Mouse (Mus musculus) cerebellum, adult 9-11 months (tissue): ENCODE results near the gene Dhrs1.

Source experiments
- DNase-seq: peaks from one replicate; pipeline ENCODE4 v3.0.0; 2022

Dhrs1 gene

DNA sequence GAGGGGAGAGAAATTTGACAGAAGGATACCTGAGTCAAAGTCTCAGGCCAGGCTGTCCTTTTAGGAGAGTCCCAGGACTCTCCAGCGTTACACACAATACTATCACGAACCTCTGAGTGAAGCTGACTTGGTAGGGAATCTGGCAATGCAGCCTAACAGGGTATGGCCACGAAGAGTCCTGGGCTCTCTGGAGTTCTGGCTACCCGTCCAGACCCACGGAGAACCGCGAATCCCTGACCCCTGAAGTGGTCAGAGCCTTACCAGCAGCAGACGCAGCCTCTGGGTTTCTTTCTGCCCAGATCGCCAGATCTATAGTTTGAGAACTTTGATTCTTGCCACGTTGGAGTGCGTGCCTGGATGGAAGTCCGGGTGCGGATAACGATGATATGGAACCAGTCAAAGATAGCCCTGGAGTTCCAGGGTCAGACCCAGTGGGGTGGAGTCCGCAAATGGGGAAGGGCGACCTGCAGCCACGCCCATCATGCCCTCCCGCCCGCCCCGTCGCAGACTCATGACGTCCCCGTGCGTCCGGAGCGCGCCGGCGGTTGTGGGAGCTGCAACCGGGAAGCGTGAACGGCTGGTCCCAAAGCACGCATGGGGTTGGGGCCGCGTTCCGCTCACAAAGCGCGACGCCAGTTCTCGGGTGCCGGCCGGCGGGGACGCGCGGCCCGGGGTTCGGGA lies at the start of gene Dhrs1, which contains the start of gene Nop9:
TSS of gene Dhrs1 (minus strand) at position 511 of the 681 bp plus-strand sequence.
TSS of gene Nop9 (plus strand) at position 514 of the 681 bp plus-strand sequence.
- peak; percentile 84 for DNase-seq

DNA sequence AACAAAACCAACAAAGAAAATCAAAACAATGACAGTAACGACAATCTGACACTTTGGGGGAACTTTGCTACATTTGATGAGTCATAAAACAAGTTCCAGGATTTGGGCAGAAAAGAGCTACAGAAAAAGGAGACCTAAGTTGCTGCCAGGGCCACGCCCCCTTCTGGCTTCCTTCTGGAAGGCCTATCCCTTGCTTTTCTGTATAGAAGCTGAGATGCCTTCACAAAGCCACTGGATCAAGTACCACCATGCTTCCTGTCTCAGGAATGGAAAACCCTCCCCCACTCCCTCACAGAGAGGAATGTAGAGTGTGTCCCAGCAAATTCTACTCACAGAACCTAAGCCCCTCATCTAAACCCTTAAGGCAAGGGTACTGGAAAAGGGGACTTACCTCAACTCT lies 48.5 kb upstream of the Dhrs1 start:
- DNase-seq, result no peak

DNA sequence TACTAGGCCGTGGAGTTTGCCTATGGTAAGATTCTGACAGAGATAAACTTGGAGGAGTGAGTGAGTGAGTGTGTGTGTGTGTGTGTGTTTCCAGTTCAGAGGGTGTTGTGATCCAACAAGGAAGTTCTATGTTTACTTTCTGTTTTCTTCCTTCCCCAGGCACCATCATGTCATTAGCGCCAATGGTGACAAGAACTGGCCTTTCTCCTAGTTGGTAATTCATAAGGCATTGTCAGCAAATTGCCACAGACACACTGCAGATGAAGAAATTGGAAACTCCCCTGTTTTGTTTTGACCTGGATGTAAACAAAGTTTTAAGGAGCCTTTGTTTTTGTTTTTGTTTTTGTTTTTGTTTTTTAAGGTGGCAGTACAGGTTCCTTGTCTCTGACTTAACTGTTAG lies 48.0 kb upstream of the Dhrs1 start:
- no peak for DNase-seq

DNA sequence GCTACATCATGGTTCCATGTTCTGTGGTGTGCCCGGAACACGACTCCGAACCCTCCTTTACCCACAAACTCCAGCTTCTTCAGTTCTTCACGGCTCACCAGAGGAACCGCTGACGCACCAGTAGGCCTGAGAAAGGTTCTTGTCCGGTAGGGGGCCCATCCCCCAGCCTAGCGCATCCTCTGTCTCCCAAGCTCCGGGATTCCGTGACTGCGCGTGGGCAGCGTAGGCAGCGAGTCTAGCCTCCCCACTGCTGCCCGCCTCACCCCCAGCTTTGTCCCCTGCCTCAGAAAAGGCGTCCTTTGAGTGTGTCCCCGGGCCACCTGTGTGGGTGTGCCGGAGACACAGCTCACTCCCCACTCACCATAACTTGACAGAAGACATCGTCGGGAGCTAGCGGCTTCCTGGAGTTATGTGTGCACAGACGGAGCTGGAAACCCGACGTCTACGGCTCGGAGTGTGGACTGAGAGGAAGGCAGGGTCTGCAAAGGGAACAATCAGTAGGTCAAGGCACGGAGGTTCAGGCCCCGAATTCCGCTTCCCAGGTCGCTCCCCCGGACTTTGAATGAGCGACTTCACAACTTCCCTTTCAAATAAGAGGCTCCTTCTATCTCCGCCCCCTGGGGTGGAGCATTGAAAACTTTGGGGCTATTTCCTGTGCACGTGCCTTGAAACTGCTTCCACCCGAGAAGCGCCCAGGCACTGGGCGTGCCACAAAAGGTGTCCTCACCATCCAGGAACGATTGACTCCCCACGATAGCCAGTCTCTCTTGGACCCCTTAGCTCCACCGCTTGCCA lies 43.0 kb upstream of the Dhrs1 start, which contains the start of gene Ripk3:
TSS of gene Ripk3 (minus strand) at position 610 of the 795 bp plus-strand sequence.
- DNase-seq, result no peak

DNA sequence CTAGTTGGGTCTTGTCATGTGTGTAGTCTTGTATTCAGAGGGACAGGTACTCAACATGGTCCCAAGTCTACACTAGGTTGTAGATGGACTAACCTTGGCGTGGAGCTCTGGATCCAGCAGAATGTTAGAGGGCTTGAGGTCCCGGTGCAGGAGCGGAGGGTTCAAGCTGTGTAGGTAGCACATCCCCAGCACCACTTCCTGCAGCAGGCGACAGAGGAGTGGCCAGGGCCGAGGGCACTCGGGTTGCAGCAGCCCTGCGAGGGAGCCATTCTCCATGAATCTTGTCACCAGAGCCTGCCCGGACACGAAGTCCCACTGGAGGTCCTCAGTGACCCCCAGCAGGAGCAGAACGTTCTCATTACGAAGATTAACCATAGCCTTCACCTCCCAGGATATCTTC lies 42.2 kb upstream of the Dhrs1 start:
- DNase-seq, result no peak

DNA sequence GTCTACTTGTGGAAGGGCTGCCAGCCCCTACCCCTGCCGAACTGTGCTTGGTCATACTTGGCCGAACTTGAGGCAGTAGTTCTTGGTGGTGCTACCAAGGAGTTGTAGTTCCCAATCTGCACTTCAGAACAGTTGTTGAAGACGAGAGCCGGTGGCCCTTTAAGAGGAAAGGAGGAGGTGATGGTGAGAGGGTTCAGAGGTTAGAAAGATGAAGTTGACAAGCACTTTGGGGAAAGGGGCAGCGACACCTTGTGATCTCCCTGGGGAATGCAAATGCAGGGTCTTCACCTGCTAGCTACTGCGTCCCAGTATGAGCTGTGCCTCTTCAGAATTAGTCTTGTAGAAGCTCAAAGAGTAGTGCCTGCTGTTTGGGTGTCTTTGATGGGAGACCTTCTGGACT lies 39.7 kb upstream of the Dhrs1 start:
- no peak for DNase-seq

DNA sequence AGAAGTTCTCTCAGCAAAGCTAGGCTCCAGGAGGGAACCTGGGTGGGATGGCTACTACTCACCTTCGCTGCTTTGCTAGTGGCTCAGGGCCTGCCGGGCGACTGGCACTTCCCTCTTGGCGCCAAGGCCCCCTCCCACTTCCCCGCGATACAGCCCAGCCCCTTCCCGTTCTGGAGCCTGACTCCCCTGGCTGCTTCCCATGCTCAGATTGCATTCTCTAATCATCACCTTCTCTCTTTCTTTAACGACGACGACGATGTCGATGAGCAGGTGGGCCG lies 38.4 kb upstream of the Dhrs1 start, which contains the start of gene Adcy4:
TSS of gene Adcy4 (minus strand) at position 138 of the 278 bp plus-strand sequence.
- DNase-seq, result no peak

DNA sequence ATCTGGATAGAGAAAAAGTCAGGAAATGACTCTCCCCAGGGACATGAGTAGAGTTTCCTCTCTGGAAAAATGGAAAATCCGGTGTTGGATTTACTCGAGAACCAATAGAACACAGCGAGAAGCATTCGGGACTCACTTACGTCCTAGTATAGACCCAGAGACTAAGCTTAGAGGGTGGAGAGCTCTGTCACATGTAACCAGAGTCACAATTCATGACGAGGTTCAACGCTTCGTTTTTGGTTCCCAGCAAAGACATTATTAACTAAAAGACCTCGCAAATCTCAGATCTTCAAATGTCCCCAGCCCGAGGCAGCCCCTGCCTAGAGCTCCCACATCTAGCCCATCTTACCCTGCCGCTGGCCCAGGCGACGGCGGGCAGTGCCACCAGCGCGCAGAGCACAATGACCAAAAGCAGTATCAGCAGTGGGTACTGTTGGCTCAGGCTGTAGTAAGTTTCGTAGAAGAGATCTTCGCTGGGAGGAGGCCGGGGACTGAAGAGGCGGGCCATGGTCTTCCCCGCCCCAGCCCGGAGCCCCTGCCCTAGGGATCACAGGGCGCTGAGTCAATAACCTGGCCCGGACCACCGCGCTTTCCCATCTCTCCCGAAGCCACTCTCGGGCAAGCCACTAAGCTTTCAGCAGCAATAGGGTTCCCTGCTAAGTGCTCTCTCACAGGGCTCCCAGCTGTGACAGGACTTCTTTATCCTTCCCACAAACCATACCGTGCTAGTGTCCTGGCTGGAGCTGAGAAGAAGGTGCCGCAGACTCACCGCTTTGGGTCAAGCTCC lies 37.9 kb upstream of the Dhrs1 start:
- no peak for DNase-seq

DNA sequence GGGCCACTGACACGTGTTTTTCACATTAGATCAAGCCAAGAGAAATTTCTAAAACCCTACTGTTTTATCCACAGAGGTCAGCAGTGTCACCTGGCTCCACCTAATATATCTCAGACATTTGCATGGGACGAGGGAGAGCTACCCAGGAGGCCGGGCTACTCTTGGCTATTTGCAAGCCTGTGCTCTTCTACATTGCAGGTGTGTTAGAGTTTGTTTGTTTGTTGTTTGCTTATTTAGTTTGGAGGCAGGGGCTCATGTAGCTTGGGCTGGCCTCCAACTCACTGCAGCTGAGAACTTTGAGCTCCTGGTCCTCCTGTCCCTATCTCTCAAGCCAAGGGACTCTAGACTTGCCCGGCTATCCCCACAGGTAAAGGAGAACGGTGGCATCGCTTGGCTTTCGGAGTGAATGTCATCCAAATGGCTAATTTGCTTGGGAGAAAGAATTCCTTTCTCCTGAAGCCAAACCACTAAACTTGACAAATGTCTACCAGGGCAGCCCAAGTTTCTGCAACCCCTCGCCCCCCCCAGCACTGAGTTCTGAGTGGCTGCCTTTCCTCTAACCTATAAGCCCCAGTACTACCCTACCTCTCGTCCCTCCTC lies 37.0 kb upstream of the Dhrs1 start:
- no peak for DNase-seq

DNA sequence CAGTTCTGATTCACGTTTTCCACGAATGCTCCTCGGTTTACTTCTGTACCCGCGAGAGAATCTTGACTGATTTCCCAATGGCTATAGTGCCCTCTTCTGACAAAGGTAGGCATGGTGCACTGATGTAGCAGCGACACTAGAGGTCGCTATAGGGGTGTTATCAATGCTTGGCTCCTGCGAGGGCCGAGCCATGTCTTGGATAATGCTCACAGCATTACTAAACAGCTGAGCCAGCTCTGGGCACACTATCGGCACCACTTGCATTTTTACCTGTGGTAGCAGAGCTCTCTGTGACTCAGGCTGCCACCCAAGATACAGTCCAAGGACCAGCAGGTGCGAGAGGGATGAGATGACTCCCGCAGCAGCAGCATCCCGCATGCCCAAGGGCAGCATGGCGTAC lies 35.8 kb upstream of the Dhrs1 start:
- peak; percentile 62 for DNase-seq

DNA sequence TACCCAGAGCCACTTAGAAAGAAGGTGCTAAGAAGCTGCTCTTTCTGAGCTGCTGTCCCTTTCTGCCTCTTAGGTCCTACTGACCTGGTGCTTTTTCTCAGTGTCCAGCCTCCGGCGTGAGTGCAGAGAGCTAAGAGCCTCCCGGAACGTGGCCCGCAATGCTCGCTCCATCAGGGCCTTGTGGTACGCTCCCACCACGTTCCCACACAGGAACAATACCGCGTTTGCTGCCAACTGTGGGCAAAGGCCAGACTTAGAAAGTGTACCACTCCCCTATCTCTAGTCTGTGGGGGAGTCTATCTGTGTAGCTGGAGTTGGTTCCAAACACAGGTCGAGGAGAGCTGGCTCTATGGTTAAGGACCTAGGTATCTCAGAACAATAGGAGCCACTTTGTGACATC lies 35.2 kb upstream of the Dhrs1 start:
- DNase-seq, result no peak

DNA sequence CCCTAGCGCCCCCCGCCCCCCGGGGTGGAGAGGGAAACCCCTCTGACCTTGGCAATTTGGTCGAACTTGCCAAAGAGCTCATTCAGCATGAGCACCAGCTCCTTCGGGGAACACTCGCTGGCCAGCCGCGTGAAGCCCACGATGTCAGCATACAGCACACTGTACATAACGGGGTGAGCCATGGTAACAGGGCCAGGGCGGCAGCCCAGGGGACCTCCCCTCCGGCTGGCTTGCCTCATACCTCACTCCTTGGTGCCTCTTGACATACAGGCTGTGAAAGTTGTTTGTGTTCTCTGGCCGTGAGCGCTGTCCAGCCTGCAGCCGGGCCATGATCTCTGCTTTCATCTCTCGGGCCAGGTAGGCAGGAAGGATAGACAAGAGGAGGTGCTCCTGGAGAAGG lies 34.2 kb upstream of the Dhrs1 start:
- DNase-seq, result no peak

DNA sequence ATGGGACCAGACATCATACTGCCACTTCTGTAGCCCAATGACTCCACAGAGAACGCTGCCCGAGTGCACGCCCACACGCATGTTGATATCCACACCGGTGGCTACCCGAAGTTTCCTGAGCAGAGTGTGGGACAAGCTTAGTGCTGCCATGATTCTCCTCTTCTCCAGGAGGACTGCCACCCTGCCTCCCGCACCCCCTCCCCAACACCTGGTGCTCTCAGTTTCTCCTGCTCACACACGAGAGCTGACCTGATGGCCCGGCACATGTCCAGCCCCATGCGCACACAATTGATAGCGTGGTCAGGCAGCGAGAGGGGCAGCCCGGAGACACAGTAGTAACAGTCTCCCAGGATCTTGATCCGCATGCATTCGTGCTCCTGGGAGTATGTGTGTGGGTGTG lies 33.2 kb upstream of the Dhrs1 start:
- no peak for DNase-seq

DNA sequence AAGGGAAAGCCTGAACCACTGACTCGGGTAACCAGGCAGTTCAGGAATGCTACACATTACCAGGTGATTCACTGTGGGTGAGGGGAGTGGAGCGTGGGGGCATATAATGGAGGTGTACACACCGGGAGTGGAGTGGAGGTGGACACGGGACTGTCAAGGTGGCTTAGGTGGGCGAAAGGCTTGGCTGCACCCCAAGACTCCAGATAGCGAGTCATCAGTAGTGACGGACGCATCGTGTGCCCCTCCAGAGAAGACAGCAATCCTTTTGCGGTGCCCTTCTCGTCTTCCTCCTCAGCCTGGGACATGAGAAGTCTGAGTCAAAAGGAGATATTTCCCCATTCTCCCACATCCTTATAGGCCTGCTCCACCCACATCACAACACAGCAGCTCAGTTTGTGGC lies 32.3 kb upstream of the Dhrs1 start:
- no peak for DNase-seq

DNA sequence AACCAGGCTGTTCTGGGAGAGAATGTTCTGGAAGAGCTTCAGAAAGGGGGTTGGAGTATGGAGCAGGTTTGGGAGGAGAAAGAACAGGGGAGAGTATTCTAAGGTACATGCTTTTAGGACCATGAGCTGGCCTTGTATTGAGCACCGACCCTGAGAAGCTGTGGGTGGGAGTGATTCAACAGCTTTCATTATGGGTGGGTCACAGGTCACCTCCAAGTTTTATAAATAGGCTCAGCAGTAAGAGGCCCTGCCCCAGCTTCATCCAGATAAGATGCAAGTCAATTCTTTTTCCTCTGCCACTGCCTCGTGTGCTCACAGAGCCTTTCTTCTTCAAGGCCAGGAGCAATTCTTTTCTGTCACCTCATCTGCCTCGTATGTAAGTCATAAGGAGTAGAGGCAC lies 31.7 kb upstream of the Dhrs1 start:
- DNase-seq, result no peak

DNA sequence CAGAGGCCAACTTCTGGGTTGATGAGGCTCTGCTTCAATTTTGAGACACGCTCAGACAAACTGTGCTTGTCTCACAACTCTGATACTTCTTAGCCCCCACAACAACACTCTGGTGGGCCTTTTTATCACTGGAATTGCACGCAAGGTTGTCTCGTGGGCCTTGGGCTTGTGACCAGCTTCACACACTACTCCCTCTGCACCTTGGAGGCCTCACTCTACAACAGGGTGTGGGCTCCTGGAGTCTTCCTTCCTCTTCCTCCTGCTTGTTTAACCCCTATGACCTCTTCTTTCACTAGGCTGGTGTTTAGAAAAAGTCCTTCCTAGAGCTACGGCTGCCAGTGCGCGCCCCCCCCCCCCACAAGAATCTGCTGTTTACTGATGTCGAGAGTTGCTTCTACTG lies 31.2 kb upstream of the Dhrs1 start:
- no peak for DNase-seq

DNA sequence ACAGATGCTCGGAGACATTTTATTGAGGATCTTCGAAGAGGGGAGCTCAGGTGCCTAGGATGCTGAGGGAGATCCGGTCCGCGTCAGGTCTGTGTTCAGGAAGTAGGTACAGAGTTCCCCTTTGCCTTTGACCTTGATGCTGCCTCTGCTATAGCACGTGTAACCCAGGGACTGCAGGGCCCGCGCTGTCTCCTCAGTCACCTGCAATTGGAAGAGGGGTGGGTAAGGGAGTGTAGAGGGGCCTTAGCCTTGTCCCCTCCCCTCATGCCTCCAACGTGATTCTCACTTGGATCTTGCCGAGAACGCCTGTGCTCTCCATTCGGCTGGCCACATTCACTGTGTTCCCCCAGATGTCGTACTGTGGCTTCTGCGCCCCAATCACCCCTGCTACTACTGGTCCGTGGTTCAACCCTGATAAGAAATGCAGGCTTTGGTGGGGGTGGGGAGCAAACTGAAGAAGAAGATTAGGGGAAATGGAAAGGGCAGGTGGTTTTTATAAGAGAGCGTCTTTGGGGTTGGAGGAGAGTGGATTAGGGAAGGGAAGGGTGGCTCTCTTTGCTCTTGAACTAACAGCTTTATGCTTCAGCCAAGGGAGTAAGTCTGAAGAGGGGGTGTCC lies 23.7 kb upstream of the Dhrs1 start:
- no peak for DNase-seq

DNA sequence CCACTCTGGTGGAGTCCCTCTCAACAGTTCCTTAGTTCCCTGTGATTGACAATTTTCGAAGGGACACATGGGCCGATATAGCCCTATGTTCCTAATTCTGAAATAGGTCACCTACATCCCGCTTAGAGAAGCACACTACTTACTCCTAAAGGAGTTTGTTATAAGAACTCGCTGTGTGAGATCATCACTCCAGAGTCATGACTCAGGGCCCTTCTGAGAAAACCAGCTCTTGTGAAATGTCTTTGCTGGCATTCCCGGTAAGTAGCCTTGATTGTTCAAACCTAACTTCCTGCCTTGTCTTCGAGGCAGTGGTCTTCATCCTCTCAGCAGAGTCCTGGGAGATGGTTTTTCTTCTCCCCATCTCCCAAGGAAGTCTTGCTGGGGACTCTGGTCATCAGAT lies 23.1 kb upstream of the Dhrs1 start:
- DNase-seq, result no peak

DNA sequence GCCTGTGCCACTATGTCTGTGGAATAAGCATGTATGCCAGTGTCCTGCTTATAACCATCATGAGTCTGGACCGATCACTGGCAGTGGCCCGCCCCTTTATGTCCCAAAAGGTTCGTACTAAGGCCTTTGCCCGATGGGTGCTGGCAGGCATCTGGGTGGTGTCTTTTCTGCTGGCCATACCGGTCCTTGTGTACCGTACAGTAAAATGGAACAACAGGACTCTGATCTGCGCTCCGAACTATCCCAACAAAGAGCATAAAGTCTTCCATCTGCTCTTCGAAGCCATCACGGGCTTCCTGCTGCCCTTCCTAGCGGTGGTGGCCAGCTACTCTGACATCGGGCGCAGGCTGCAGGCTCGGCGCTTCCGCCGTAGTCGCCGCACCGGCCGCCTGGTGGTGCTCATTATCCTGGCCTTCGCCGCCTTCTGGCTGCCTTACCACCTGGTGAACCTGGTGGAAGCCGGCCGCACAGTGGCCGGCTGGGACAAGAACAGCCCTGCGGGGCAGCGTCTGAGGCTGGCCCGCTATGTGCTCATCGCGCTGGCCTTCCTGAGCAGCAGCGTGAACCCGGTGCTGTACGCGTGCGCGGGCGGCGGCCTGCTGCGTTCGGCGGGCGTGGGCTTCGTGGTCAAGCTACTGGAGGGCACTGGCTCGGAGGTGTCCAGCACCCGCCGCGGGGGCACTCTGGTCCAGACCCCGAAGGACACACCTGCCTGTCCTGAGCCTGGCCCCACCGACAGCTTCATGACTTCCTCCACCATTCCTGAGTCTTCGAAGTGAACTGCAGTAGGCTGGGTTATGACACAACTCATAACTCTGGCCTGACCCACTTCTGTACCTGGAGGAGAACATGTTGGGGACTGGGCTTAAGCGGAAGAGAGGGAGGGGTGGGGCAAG lies 22.3 kb upstream of the Dhrs1 start:
- DNase-seq, result peak; percentile 83

DNA sequence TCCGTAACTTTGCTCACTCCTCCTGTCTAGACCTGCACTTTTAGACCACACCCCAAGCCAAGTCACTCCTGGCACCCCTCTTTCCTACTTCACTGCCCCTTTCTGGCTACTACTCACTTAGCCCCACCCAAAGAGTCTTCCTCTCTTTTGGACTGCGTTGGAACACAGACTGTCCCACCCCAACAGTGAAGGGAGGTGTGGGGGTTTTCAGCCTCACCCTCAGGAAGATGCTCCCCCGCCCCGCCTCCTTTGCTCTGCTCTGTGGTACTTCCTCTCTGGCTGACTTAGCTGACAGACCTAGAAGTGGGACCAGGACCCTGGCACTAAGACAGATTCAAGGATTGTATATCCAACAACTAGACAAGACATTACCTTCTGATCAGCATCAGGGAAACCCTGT lies 20.2 kb upstream of the Dhrs1 start, which contains the start of gene Ltb4r1:
TSS of gene Ltb4r1 (plus strand) at position 267 of the 400 bp plus-strand sequence.
- no peak for DNase-seq

DNA sequence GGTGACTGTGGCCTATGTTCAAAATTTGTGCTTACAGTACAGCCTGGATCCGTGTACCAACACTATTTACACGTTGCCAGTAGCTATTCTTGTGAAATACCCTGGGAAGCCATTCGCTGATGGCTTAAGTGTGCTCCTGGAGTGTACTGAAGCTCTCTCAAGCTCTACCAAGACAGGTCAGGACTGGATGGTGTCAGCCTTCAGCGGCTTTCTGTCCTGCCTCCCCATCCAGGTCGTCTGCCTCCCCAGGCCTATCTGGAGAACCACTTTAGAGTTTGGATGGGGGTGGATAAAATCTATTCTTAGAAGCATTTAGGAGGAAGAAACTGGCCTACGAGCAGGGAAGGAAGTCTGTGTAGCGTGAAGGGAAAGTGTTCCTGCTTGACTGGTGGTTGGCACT lies 17.7 kb upstream of the Dhrs1 start:
- peak; percentile 16 for DNase-seq
